Comparison of ENCODE assay signal across 10 mouse cellular contexts in the genomic region with DNA sequence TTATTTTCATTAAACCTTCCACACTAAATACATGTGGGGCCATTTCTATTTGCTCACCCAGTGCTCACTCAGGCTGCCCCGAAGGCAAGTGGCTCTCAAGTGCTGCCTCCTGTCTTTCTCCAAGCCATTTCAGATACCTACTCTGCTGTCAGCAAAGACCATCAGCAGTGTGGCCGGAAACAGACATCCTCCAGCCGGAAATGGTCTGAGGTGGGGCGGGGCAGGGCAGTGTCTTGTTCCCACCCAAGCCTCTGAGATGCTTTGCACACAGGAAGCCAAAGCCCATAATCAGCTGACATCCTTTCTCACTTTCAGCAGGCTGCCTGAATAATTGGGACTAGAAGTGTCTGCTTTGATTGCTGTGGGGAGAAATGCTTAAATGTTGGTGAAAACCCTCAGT.
DNase-seq lines count a peak whose midpoint lies in the region; ATAC-seq lines count a peak whose summit lies in the region.
"Had no signal": no experiment of that assay in that cellular context is flagged by ENCODE, and none has a peak within 500 bp of the region (broad histone marks: within the 10 kb centered on the region; RNA-seq: fewer than 3 reads in every experiment).

No protein-coding gene starts in this region.

- WGBS in liver, embryonic 12.5 days (ENCODE audit: insufficient replicate concordance), result 6% methylated on average over 4 of the region's 4 CpGs
- 62% methylated on average over 4 of the region's 4 CpGs for WGBS in midbrain, embryonic 16.5 days

- DNase-seq in thymus, postnatal 0 days (ENCODE audit: low spot score), result peak; percentile 35
- DNase-seq in thymus, adult 18-20 months, result no peak
- DNase-seq in yolk sac, embryonic 10.5 days (ENCODE audit: low spot score), result peak; percentile 25
- no peak for DNase-seq in retina, postnatal 1 day
- DNase-seq in layer of hippocampus, postnatal 14 days (ENCODE audit: low spot score in 2 of 2), result no peak

- H3K27ac ChIP-seq in liver, embryonic 12.5 days, result no peak overlapping the region; the same call in 1 of the 2 replicates
- H3K27ac ChIP-seq in midbrain, embryonic 16.5 days (ENCODE audit: low read length), result no peak overlapping the region
- H3K27ac ChIP-seq: neural tube, embryonic 12.5 days had no signal

- H3K27me3 ChIP-seq in liver, embryonic 12.5 days (replicated peaks), result no peaks in the 10 kb centered on the region
- H3K27me3 ChIP-seq in midbrain, embryonic 16.5 days (ENCODE audit: control insufficient read depth, insufficient read depth, low read depth, low read length), result no peaks in the 10 kb centered on the region
- H3K27me3 ChIP-seq: neural tube, embryonic 12.5 days; stomach, embryonic 15.5 days had no signal

- H3K4me1 ChIP-seq in liver, embryonic 12.5 days, result peaks cover 12% of the 10 kb centered on the region
- peaks cover 13% of the 10 kb centered on the region for H3K4me1 ChIP-seq in midbrain, embryonic 16.5 days (ENCODE audit: control insufficient read depth, insufficient read depth, low read length)
- H3K4me1 ChIP-seq: neural tube, embryonic 12.5 days had no signal

- H3K4me3 ChIP-seq in liver, embryonic 12.5 days, result no peak overlapping the region
- no peak overlapping the region for H3K4me3 ChIP-seq in midbrain, embryonic 16.5 days (ENCODE audit: low read depth, low read length)
- H3K4me3 ChIP-seq: neural tube, embryonic 12.5 days; stomach, embryonic 15.5 days had no signal

- no peak overlapping the region for H3K4me2 ChIP-seq in liver, embryonic 12.5 days
- no peak overlapping the region for H3K4me2 ChIP-seq in midbrain, embryonic 16.5 days (ENCODE audit: low read length)

- no peaks in the 10 kb centered on the region for H3K9me3 ChIP-seq in liver, embryonic 12.5 days (replicated peaks)
- no peaks in the 10 kb centered on the region for H3K9me3 ChIP-seq in midbrain, embryonic 16.5 days (replicated peaks; ENCODE audit: control insufficient read depth, low read length, poor library complexity, severe bottlenecking)
- H3K9me3 ChIP-seq: neural tube, embryonic 12.5 days; stomach, embryonic 15.5 days had no signal

- peak; percentile 83 for ATAC-seq in inflammation-experienced regulatory T-cells, adult 6 months
- ATAC-seq in liver, embryonic 12.5 days, result peak; percentile 63; the same call in 1 of the 2 replicates
- no peak; the same call in 1 of the 2 replicates for ATAC-seq in midbrain, embryonic 16.5 days

- H3K9ac ChIP-seq in liver, embryonic 12.5 days, result no peak overlapping the region
- H3K9ac ChIP-seq in midbrain, embryonic 16.5 days (ENCODE audit: low read depth, low read length), result no peak overlapping the region
- H3K9ac ChIP-seq: neural tube, embryonic 12.5 days; stomach, embryonic 15.5 days had no signal

- H3K36me3 ChIP-seq in liver, embryonic 12.5 days, result no peaks in the 10 kb centered on the region
- no peaks in the 10 kb centered on the region for H3K36me3 ChIP-seq in midbrain, embryonic 16.5 days (ENCODE audit: control insufficient read depth, insufficient read depth, low read length)
- H3K36me3 ChIP-seq: neural tube, embryonic 12.5 days; stomach, embryonic 15.5 days had no signal

Comparison
In these comparisons a context has a peak if more than half of its experiments do, and no peak if none do; other contexts are left out.
1. DNase-seq: peak in thymus, postnatal 0 days (single experiment) and yolk sac, embryonic 10.5 days (single experiment); none in thymus, adult 18-20 months (0 of 2), retina, postnatal 1 day (single experiment) and layer of hippocampus, postnatal 14 days (0 of 2).